Mouse (Mus musculus) layer of hippocampus, postnatal 10 days (tissue): Measurements from ENCODE around the gene March1. TPM values are rescaled to one million over a fixed set of nuclear protein-coding genes. Genes with fewer than 3 reads are reported as not detected.

Experiments
- DNase-seq, 2 experiments: peaks; one replicate each; pipeline ENCODE4 v3.0.0; 2021; ENCODE audit warnings: low spot score in 2 of 2
- long read RNA-seq: library from polyadenylated mRNA; stranded (forward); transcript quantifications from one replicate; pipeline ENCODE4 v2.0.0, GENCODE M21; 2023
- total RNA-seq, 2 experiments: library from RNA; stranded (reverse); gene quantifications; 2 replicates each; pipeline ENCODE4 v1.2.3; 2021

The March1 gene
- 10 to 100 TPM; 77.6 to 80.4 TPM for total RNA-seq
- long read RNA-seq, partial matches to known transcripts: 9 of 13 reads
- long read RNA-seq, other reads (novel, unspliced or antisense): 4 of 13 reads

- peak; percentile 81 to 85 for DNase-seq
Observed at GRCm38 (mm10) chr8:65617871-65618751, at the start of gene March1. Gene March1, plus strand, starts transcription at chr8:65617900.

DNA sequence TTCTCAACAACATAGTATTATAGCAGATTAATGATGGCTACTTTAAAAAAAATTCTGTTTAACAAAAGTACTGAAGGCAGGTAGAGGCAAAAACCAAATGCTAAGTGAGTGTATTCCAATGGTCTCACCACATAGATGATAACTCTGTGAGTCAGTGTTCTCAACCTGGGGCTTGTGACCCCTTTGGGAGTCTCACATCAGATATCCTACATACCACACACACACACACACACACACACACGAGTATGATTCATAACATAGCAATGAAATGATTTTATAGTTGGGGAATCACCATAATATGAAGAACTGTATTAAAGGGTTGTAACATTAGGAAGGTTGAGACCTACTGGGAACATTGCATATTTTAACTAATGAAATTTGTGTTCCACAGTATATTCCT is 30.8 kb upstream of the March1 start:
- DNase-seq: no peak

DNA sequence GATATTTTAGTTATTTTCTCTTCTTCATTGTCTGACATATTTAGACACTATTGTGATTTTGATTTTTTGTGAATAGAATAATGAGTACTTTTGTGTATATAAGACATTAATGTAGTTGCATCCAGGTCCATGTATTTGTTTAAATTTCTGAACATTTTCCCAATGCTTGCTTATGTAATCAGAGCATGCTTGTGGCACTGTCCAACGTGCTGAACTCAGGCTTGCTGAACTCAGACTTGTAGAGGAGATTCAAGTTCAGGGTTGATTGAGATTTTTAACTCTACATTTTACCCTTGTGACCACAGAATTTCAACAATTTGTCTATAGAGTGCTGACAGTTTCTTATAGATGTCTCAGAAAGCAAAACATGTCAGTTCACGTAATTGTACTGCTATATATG is 14.5 kb upstream of the March1 start:
- DNase-seq: no peak

GRCm38 (mm10) chr8:65609509-65609908 is 8.2 kb upstream of the March1 start:
- no peak for DNase-seq

DNA sequence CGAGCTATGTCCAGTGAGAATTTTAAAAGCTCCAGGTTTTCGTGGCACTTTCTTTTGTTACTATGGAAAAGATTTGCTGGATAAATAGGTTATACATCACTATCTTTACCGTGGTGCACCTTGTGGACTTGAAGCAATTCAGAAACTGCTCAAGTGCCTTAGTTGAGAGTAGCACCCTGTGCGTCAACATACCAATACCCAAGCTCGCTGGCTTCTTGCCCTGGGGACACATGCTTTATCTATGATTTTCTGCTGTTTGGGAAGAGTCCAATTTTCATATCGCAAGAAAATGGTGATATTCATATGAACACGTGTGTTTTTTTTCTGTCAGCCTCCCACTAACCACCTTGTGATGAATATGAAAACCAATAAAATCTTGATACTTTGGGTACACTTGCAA is 1.3 kb downstream of the March1 start:
- peak; percentile 14 to 28 for DNase-seq

- DNase-seq: no peak
Observed at GRCm38 (mm10) chr8:65644931-65645330, 27.2 kb downstream of the March1 start.

GRCm38 (mm10) chr8:65645502-65645901 is 27.8 kb downstream of the March1 start:
- DNase-seq: no peak

DNA sequence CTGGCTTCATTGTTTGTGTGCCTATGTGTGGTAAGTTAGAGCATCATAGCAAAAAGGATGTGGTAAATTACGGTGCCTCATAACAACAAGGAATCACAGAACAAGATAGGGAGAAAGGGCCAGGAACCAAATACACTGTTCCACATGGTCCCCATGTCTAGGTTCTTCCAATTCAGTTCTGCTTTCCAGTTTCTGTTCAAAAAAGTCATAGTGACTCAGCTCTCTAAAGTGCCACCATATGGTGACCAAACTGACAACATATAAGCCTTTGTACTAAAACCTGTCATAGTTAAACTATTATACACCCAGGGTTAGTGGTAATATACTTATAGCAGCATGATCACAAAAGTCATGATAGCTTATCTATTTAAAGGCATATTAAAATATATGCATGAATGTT is 28.2 kb downstream of the March1 start:
- no peak for DNase-seq

GRCm38 (mm10) chr8:65655924-65656323 is 38.2 kb downstream of the March1 start:
- no peak for DNase-seq

DNA sequence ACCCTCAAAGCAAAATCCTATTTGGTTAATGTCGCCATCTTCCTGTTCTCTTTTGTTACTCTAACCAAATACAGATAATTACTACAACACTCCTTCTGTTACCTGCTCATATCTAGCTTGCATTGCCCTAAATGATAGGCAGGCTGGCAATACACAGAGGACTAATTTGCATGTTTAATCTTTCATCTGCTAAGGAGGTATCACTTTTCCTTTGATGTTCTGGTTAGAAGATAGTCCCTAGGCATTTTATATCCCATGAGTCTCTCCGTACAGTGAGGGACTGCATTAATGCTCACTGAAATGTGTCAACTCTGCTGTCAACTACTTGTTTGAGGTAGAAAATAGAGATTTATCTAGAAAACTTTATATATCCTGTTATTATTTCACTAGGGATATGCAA is 44.2 kb downstream of the March1 start:
- no peak for DNase-seq

GRCm38 (mm10) chr8:65665786-65666185 is 48.1 kb downstream of the March1 start:
- no peak for DNase-seq

DNA sequence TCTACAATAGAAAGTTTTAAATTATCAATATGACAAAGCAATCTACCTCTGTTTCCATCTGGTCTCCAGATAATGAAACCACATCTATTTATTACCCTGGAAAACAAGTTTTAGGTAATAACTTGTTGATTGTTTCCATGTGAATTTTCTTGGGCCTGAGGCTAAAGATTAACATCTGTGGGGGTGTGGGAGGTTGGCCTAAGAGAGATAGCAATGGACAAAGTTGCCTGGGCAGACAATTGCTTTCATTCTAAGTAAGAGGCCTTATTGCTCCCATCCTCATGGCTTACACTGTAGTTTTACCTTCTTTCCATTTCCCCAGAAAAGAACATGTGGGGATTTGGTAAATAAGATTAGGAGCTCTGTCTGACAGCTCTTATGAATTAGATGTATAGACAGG is 125.4 kb downstream of the March1 start:
- DNase-seq: no peak

- no peak for DNase-seq
Observed at GRCm38 (mm10) chr8:65775815-65776214, 158.1 kb downstream of the March1 start.

DNA sequence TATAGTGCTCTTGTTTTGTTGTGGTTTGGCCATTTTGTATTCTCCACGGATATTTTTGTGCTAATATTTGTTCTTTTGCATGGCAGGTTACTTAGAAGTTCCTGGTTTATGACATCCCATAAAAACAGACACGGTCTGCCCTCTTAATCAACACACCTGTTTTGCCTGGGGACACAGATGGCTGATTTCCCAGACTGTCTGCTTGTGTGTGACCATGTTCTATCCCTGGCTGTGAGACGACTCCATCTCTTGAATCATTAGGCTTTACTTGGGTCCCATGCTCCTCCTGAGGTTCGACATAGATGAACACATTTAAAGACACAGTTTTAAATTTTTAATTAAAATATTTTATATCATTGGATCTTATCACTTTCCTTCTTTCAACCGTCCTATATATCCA is 163.5 kb downstream of the March1 start:
- no peak for DNase-seq

- DNase-seq: no peak
Observed at GRCm38 (mm10) chr8:65812971-65813370, 195.3 kb downstream of the March1 start.

GRCm38 (mm10) chr8:65922294-65923019 is 304.8 kb downstream of the March1 start:
- peak; percentile 6 to 14 for DNase-seq

DNA sequence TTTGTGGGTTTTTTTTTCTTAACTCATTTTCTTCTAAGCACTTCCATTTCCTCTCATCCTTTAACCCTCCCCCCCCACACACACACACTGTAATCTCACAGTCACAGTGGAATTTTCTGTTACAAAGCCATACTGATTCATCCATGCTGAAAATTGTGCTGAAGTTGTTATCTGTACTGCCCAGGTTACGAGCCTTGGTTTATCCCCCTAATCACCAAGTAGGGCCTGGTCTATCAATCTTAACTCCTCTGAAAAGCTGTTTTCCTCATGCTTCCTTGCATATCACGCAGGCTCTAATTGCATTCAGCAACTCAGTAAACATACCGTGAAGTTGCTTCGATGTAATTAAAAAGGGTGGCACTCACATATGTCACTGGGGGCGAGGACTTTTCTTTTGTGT is 339.2 kb downstream of the March1 start:
- no peak for DNase-seq

GRCm38 (mm10) chr8:65957492-65957891 is 339.8 kb downstream of the March1 start:
- no peak for DNase-seq

- DNase-seq: no peak
Observed at GRCm38 (mm10) chr8:65966502-65967222, 349.0 kb downstream of the March1 start.

- DNase-seq: no peak
Observed at GRCm38 (mm10) chr8:65967223-65967778, 349.6 kb downstream of the March1 start.

GRCm38 (mm10) chr8:65976905-65977304 is 359.2 kb downstream of the March1 start:
- no peak for DNase-seq
